Mouse (Mus musculus) granulocyte monocyte progenitor cell, adult 5-6 weeks (primary cell): ENCODE results near the gene Trim13. TPM values are rescaled to one million over a fixed set of nuclear protein-coding genes. Genes with fewer than 3 reads are reported as not detected.
A peak's percentile ranks its signal among the peaks of the same experiment; 100 is the strongest.
"Not testable (repeated sequence)": the region's sequence is repeated elsewhere in the genome, so short reads cannot be mapped to it uniquely, and the experiment has no call there.

Experiments
- ATAC-seq: replicated peaks from 2 replicates; pipeline ENCODE4 v1.8.0; 2016; ENCODE audit warnings: mild to moderate bottlenecking, moderate TSS enrichment, inconsistent platforms; ENCODE audit not compliant: poor library complexity, severe bottlenecking
- total RNA-seq, 2 experiments: library from RNA; stranded (forward) in 1 of 2; stranded (reverse) in 1 of 2; fragments of 200-712, 200-1000 nt in 1 of 2; fragments of >200 nt in 1 of 2; fragmentation: Nextera tagmentation in 1 of 2; gene quantifications; 2 replicates each; pipeline ENCODE4 v1.2.3; 2014 to 2017

Gene Trim13
- 6.9 and 19.0 TPM in 2 replicates for total RNA-seq (2014; fragmentation: Nextera tagmentation)
- total RNA-seq (2017) = 12.6 and 14.6 TPM in 2 replicates

GRCm38 (mm10) chr14:61597968-61598367 is at the start of gene Trim13:
TSS of gene Trim13 (plus strand) at chr14:61598247.
- peak; percentile 28; the same call in 1 of the 2 replicates for ATAC-seq

- ATAC-seq = peak; percentile 44; the same call in 1 of the 2 replicates
Measured at GRCm38 (mm10) chr14:61548614-61549013, 49.4 kb upstream of the Trim13 start.

GRCm38 (mm10) chr14:61555931-61556288 is 42.1 kb upstream of the Trim13 start:
- ATAC-seq = peak; percentile 14

GRCm38 (mm10) chr14:61556289-61557147 is 41.5 kb upstream of the Trim13 start, which contains the start of gene Spryd7:
TSS of gene Spryd7 (minus strand) at chr14:61556886.
- peak; percentile 95 for ATAC-seq

GRCm38 (mm10) chr14:61558901-61559300 is 39.1 kb upstream of the Trim13 start:
- ATAC-seq = no peak

GRCm38 (mm10) chr14:61559856-61560255 is 38.2 kb upstream of the Trim13 start:
- ATAC-seq = no peak

- ATAC-seq = not testable (repeated sequence)
Measured at GRCm38 (mm10) chr14:61566211-61566610, 31.8 kb upstream of the Trim13 start.

- no peak for ATAC-seq
Measured at GRCm38 (mm10) chr14:61569344-61569743, 28.7 kb upstream of the Trim13 start.

GRCm38 (mm10) chr14:61571366-61571765 is 26.7 kb upstream of the Trim13 start:
- 0 out of 2 replicates have a peak, but pooled peaks have one; percentile 48 for ATAC-seq

GRCm38 (mm10) chr14:61572131-61572530 is 25.9 kb upstream of the Trim13 start:
- no peak for ATAC-seq

- no peak for ATAC-seq
Measured at GRCm38 (mm10) chr14:61575066-61575465, 23.0 kb upstream of the Trim13 start.

- no peak for ATAC-seq
Measured at GRCm38 (mm10) chr14:61575941-61576340, 22.1 kb upstream of the Trim13 start.

- ATAC-seq = peak; percentile 99
Measured at GRCm38 (mm10) chr14:61589288-61590065, 8.6 kb upstream of the Trim13 start.

- peak; percentile 44 for ATAC-seq
Measured at GRCm38 (mm10) chr14:61596719-61597426, 1.2 kb upstream of the Trim13 start.

- peak; percentile 97 for ATAC-seq
Measured at GRCm38 (mm10) chr14:61599057-61599806, 1.2 kb downstream of the Trim13 start.

- ATAC-seq = no peak
Measured at GRCm38 (mm10) chr14:61601348-61601747, 3.3 kb downstream of the Trim13 start.

GRCm38 (mm10) chr14:61603069-61603755 is 5.2 kb downstream of the Trim13 start:
- no peak for ATAC-seq

GRCm38 (mm10) chr14:61604081-61604480 is 6.0 kb downstream of the Trim13 start:
- ATAC-seq = no peak

- not testable (repeated sequence) for ATAC-seq
Measured at GRCm38 (mm10) chr14:61606088-61606487, 8.0 kb downstream of the Trim13 start.
